Mouse (Mus musculus): ENCODE measurements around the gene Olfr93.

DNA sequence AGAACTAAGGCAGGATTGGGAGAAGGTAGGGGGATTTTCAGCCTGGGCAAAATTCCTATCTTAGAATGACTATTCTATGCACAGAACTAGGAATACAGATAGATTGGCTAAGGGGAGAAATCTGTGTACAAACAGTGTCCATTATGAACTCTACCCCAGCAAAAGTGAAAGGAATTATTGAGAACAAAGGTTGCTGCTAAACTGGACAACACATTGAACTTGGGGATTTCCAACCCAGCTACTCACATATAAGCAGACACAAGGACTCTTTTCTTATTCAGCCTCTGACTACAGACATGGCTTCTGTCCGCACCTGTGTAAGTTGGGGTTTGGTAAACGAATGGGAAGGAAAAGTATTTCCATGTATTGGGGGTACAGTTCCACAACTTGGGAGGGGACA lies 32.4 kb upstream of the Olfr93 start, which contains the start of gene Ubd:
- TF ChIP-seq POLR2A (IDR thresholded peaks at IDR 0.05; ENCODE audit: control insufficient read depth, low read depth, low read length), result no peak
- no peak for TF ChIP-seq CTCF (IDR thresholded peaks at IDR 0.05; ENCODE audit: control insufficient read depth, insufficient read depth, insufficient replicate concordance, low read depth, low read length)

Data from testis, adult 2 months (tissue).